Mouse (Mus musculus) intestine, embryonic 15.5 days (tissue): ENCODE results near the gene Adap2. TPM values are rescaled to one million over a fixed set of nuclear protein-coding genes. Genes with fewer than 3 reads are reported as not detected.
"Not testable (repeated sequence)": the region's sequence is repeated elsewhere in the genome, so short reads cannot be mapped to it uniquely, and the experiment has no call there.

Source experiments
- ATAC-seq: fragments of 200-750 bp; cut with Nextera tagmentation; 2 replicates; pipeline ENCODE4 v1.8.0; 2017; ENCODE audit warnings: moderate TSS enrichment, moderate library complexity
- H3K27ac ChIP-seq: fragments of 300-500 bp; sonication (generic); 2 replicates; pipeline ENCODE4 v1.5.1; 2015; ENCODE audit warnings: mild to moderate bottlenecking, inconsistent platforms
- H3K27me3 ChIP-seq: fragments of 300-500 bp; sonication (generic); replicated peaks from 2 replicates; pipeline ENCODE4 v1.6.1; 2015; ENCODE audit warnings: inconsistent platforms
- H3K36me3 ChIP-seq: fragments of 300-500 bp; sonication (generic); 2 replicates; pipeline ENCODE4 v1.6.1; 2015; ENCODE audit warnings: inconsistent platforms
- H3K4me1 ChIP-seq: fragments of 300-500 bp; sonication (generic); replicated peaks from 2 replicates; pipeline ENCODE4 v1.6.1; 2015; ENCODE audit warnings: inconsistent platforms
- H3K4me2 ChIP-seq: fragments of 300-500 bp; sonication (generic); replicated peaks from 2 replicates; pipeline ENCODE4 v1.6.1; 2015; ENCODE audit warnings: mild to moderate bottlenecking, inconsistent platforms
- H3K4me3 ChIP-seq: fragments of 300-500 bp; sonication (generic); replicated peaks from 2 replicates; pipeline ENCODE4 v1.5.1; 2015; ENCODE audit warnings: inconsistent platforms
- H3K9ac ChIP-seq: fragments of 300-500 bp; sonication (generic); 2 replicates; pipeline ENCODE4 v1.6.1; 2015; ENCODE audit warnings: inconsistent platforms
- H3K9me3 ChIP-seq: fragments of 300-500 bp; sonication (generic); 2 replicates; pipeline ENCODE4 v1.6.1; 2016; ENCODE audit warnings: inconsistent platforms
- WGBS: fragments of 180-500 bp; shearing (Covaris S2); methylation state at CpG from one replicate; pipeline ENCODE4 v1.1.7; 2015; 5-methylcytosine and 5-hydroxymethylcytosine counted together
- polyA plus RNA-seq: library from polyadenylated mRNA; unstranded; fragments of >200 nt; fragmentation: Nextera tagmentation; extraction: Ambion mirVana; gene quantifications from 2 replicates; pipeline ENCODE4 v1.2.1, GENCODE M21; 2015

Gene Adap2
- polyA plus RNA-seq, 1 experiment from 2014 or later: 3.6 TPM

- Histone ChIP-seq H3K9me3 (no peaks in the 10 kb centered on the region), H3K27me3 (no peaks in the 10 kb centered on the region), H3K4me3 (no peak overlapping the region), H3K4me1 (no peaks in the 10 kb centered on the region), H3K4me2 (no peak overlapping the region), H3K27ac (no peak overlapping the region), H3K9ac (no peak overlapping the region), H3K36me3 (no peaks in the 10 kb centered on the region)
- WGBS: 72% methylated on average over 2 of the region's 2 CpGs
- ATAC-seq: no peak
Observed at GRCm38 (mm10) chr11:80164224-80164623, 10.3 kb downstream of the Adap2 start.

- no peaks in the 10 kb centered on the region for H3K27me3 ChIP-seq
- 84% methylated on average over 9 of the region's 9 CpGs for WGBS
Observed at GRCm38 (mm10) chr11:80168121-80168520, 14.2 kb downstream of the Adap2 start.

GRCm38 (mm10) chr11:80168611-80169249 is 14.8 kb downstream of the Adap2 start:
- Histone ChIP-seq H3K9ac (no peak overlapping the region), H3K9me3 (no peaks in the 10 kb centered on the region), H3K4me2 (no peak overlapping the region), H3K4me3 (no peak overlapping the region), H3K4me1 (no peaks in the 10 kb centered on the region), H3K36me3 (no peaks in the 10 kb centered on the region), H3K27ac (no peak overlapping the region), H3K27me3 (no peaks in the 10 kb centered on the region)
- ATAC-seq: peak; percentile 62
- 60% methylated on average over 4 of the region's 4 CpGs for WGBS

More at GRCm38 (mm10) chr11:80168121-80168520, 14.2 kb downstream of the Adap2 start:
- Histone ChIP-seq H3K4me1 (no peaks in the 10 kb centered on the region), H3K4me2 (no peak overlapping the region), H3K9me3 (no peaks in the 10 kb centered on the region), H3K27ac (no peak overlapping the region), H3K9ac (no peak overlapping the region), H3K4me3 (no peak overlapping the region), H3K36me3 (no peaks in the 10 kb centered on the region)
- ATAC-seq: no peak

- Histone ChIP-seq H3K4me1 (no peaks in the 10 kb centered on the region), H3K4me2 (no peak overlapping the region), H3K27ac (no peak overlapping the region), H3K4me3 (no peak overlapping the region), H3K27me3 (no peaks in the 10 kb centered on the region), H3K9ac (no peak overlapping the region), H3K36me3 (no peaks in the 10 kb centered on the region), H3K9me3 (no peaks in the 10 kb centered on the region)
- no peak for ATAC-seq
- WGBS: 80% methylated on average over 3 of the region's 3 CpGs
Observed at GRCm38 (mm10) chr11:80169629-80170028, 15.7 kb downstream of the Adap2 start.

- no peak overlapping the region for H3K9ac ChIP-seq
- no peaks in the 10 kb centered on the region for H3K27me3 ChIP-seq
- no peaks in the 10 kb centered on the region for H3K9me3 ChIP-seq
- no peak overlapping the region for H3K27ac ChIP-seq
- H3K4me2 ChIP-seq: no peak overlapping the region
- H3K36me3 ChIP-seq: no peaks in the 10 kb centered on the region
- H3K4me1 ChIP-seq: no peaks in the 10 kb centered on the region
- 62% methylated on average over 5 of the region's 5 CpGs for WGBS
- no peak overlapping the region for H3K4me3 ChIP-seq
- ATAC-seq: no peak
Observed at GRCm38 (mm10) chr11:80170351-80170750, 16.4 kb downstream of the Adap2 start.

- no peak overlapping the region for H3K4me3 ChIP-seq
- H3K27ac ChIP-seq: no peak overlapping the region
- no peaks in the 10 kb centered on the region for H3K36me3 ChIP-seq
- no peaks in the 10 kb centered on the region for H3K27me3 ChIP-seq
- ATAC-seq: no peak
- WGBS: 70% methylated on average over 4 of the region's 4 CpGs
- H3K4me1 ChIP-seq: no peaks in the 10 kb centered on the region
- no peaks in the 10 kb centered on the region for H3K9me3 ChIP-seq
- H3K4me2 ChIP-seq: no peak overlapping the region
- no peak overlapping the region for H3K9ac ChIP-seq
Observed at GRCm38 (mm10) chr11:80171884-80172283, 18.0 kb downstream of the Adap2 start.

GRCm38 (mm10) chr11:80173963-80174670 is 20.2 kb downstream of the Adap2 start:
- Histone ChIP-seq H3K36me3 (no peaks in the 10 kb centered on the region), H3K4me2 (no peak overlapping the region), H3K27me3 (no peaks in the 10 kb centered on the region), H3K4me3 (no peak overlapping the region), H3K9me3 (no peaks in the 10 kb centered on the region), H3K4me1 (no peaks in the 10 kb centered on the region), H3K9ac (no peak overlapping the region), H3K27ac (no peak overlapping the region)
- WGBS: 75% methylated on average over 11 of the region's 11 CpGs
- peak; percentile 39 for ATAC-seq

GRCm38 (mm10) chr11:80176911-80177895 is 23.3 kb downstream of the Adap2 start:
- Histone ChIP-seq H3K36me3 (no peaks in the 10 kb centered on the region), H3K27ac (no peak overlapping the region), H3K9ac (no peak overlapping the region), H3K9me3 (no peaks in the 10 kb centered on the region), H3K4me2 (no peak overlapping the region), H3K4me3 (no peak overlapping the region), H3K27me3 (no peaks in the 10 kb centered on the region), H3K4me1 (no peaks in the 10 kb centered on the region)
- 74% methylated on average over 11 of the region's 11 CpGs for WGBS
- ATAC-seq: no peak

- Histone ChIP-seq H3K4me3 (no peak overlapping the region), H3K27me3 (no peaks in the 10 kb centered on the region), H3K9ac (no peak overlapping the region), H3K9me3 (no peaks in the 10 kb centered on the region), H3K4me1 (no peaks in the 10 kb centered on the region), H3K27ac (no peak overlapping the region), H3K36me3 (no peaks in the 10 kb centered on the region), H3K4me2 (no peak overlapping the region)
- WGBS: 83% methylated on average over 8 of the region's 8 CpGs
- ATAC-seq: no peak
Observed at GRCm38 (mm10) chr11:80178316-80178715, 24.4 kb downstream of the Adap2 start.

- no peaks in the 10 kb centered on the region for H3K36me3 ChIP-seq
- H3K4me1 ChIP-seq: peaks cover 6% of the 10 kb centered on the region; the same call in 1 of the 2 replicates
- no peak for ATAC-seq
- no peaks in the 10 kb centered on the region for H3K9me3 ChIP-seq
- no peak overlapping the region for H3K27ac ChIP-seq
- no peak overlapping the region for H3K4me2 ChIP-seq
- 71% methylated on average over 5 of the region's 5 CpGs for WGBS
- no peaks in the 10 kb centered on the region for H3K27me3 ChIP-seq
- no peak overlapping the region for H3K4me3 ChIP-seq
- no peak overlapping the region for H3K9ac ChIP-seq
Observed at GRCm38 (mm10) chr11:80181021-80181749, 27.3 kb downstream of the Adap2 start.

- peak; percentile 89 for ATAC-seq
- not testable (repeated sequence) for H3K27me3 ChIP-seq, H3K36me3 ChIP-seq, H3K4me1 ChIP-seq, H3K9me3 ChIP-seq
- Histone ChIP-seq H3K4me3 (peak overlapping the region; percentile 83), H3K4me2 (peak overlapping the region; percentile 72), H3K9ac (peak overlapping the region; percentile 87), H3K27ac (peak overlapping the region; percentile 90)
- 44% methylated on average over 12 of the region's 12 CpGs for WGBS
Observed at GRCm38 (mm10) chr11:80183054-80183704, 29.3 kb downstream of the Adap2 start.
